10 mouse cellular contexts compared by ENCODE assay signal in the genomic region with DNA sequence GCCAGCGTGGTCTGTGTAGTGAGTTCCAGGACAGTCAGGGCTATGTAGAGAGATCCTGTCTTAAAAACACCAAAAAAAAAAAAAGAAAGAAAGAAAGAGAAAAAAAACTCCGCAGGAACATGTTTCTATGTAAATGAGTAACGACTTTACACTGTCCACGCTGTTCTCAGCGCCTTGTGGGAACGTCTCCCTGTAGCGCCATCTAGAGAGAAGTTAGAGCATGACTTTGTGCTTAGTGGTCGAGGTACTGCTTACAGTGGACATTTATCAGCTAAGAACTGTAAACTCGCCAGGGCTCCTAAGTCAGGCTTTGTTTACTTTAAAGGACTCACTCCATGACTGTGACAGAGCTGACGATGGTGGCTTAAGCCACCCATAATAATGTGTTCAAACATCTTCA. TPM values are rescaled to one million over a fixed set of nuclear protein-coding genes. Genes with fewer than 3 reads are reported as not detected.
DNase-seq lines count a peak whose midpoint lies in the region; ATAC-seq and TF ChIP-seq lines count a peak whose summit lies in the region.
"Had no signal": no experiment of that assay in that cellular context is flagged by ENCODE, and none has a peak within 500 bp of the region (broad histone marks: within the 10 kb centered on the region; RNA-seq: fewer than 3 reads in every experiment).

No protein-coding gene starts in this region.

- WGBS in kidney, embryonic 15.5 days = 77% methylated on average over 10 of the region's 10 CpGs

- no peak for ATAC-seq in kidney, embryonic 15.5 days (replicated peaks; ENCODE audit: low FRiP score)

- peak; percentile 50 for DNase-seq in embryo, embryonic 10 days (ENCODE audit: low spot score)
- DNase-seq in embryo, embryonic 10.5 days (ENCODE audit: low spot score) = no peak
- peak; percentile 20 for DNase-seq in kidney, postnatal 14 days
- DNase-seq in 416B (ENCODE audit: low read depth) = peak; percentile 52
- no peak for DNase-seq in cerebellum, adult 9-11 months
- no peak for DNase-seq in yolk sac, embryonic 10.5 days (ENCODE audit: low spot score)
- DNase-seq: heart, postnatal 10 days had no signal

- no peak overlapping the region for H3K4me3 ChIP-seq in kidney, embryonic 15.5 days (replicated peaks)
- H3K4me3 ChIP-seq in cortical plate, adult 2 months (ENCODE audit: insufficient read depth, low read length) = no peak overlapping the region
- H3K4me3 ChIP-seq: megakaryocyte, embryonic 14.5 days had no signal

- H3K27me3 ChIP-seq in kidney, embryonic 15.5 days = no peaks in the 10 kb centered on the region
- H3K27me3 ChIP-seq: megakaryocyte, embryonic 14.5 days had no signal

- no peaks in the 10 kb centered on the region for H3K9me3 ChIP-seq in kidney, embryonic 15.5 days (replicated peaks)
- H3K9me3 ChIP-seq: megakaryocyte, embryonic 14.5 days had no signal

- H3K36me3 ChIP-seq in kidney, embryonic 15.5 days = peaks cover 96% of the 10 kb centered on the region

- peak; percentile 15; the same call in 1 of the 2 replicates for TF ChIP-seq CTCF in cortical plate, adult 2 months (IDR thresholded peaks at IDR 0.05; ENCODE audit: extremely low read depth, insufficient read depth, low read length)

- H3K4me2 ChIP-seq in kidney, embryonic 15.5 days = no peak overlapping the region

- no peaks in the 10 kb centered on the region for H3K4me1 ChIP-seq in kidney, embryonic 15.5 days
- H3K4me1 ChIP-seq in cortical plate, adult 2 months (ENCODE audit: control insufficient read depth, insufficient read depth, low read length) = peaks cover 2% of the 10 kb centered on the region; the same call in 1 of the 2 replicates
- H3K4me1 ChIP-seq: megakaryocyte, embryonic 14.5 days had no signal

- H3K9ac ChIP-seq in kidney, embryonic 15.5 days = no peak overlapping the region

- TF ChIP-seq POLR2A in cortical plate, adult 2 months (IDR thresholded peaks at IDR 0.05; ENCODE audit: extremely low read depth, insufficient read depth, low read length) = no peak

- no peak overlapping the region for H3K27ac ChIP-seq in kidney, embryonic 15.5 days
- no peak overlapping the region for H3K27ac ChIP-seq in cortical plate, adult 2 months (ENCODE audit: insufficient read depth, low read length)

RNA-seq across cellular contexts. Expression of gene Bpnt1, which starts 14.2 kb away (rescaled TPM):
- polyA plus RNA-seq in kidney, embryonic 15.5 days (2015; fragmentation: Nextera tagmentation; extraction: Ambion mirVana) = 53.2 and 54.3 TPM in 2 replicates
- 80.6 and 84.8 TPM in 2 replicates for polyA plus RNA-seq in cortical plate, adult 2 months (2012; rRNA removed)

RNA-seq across cellular contexts. Expression of gene Eprs, which starts 16.7 kb away (rescaled TPM):
- 142 and 160 TPM in 2 replicates for polyA plus RNA-seq in kidney, embryonic 15.5 days (2015; fragmentation: Nextera tagmentation; extraction: Ambion mirVana)
- polyA plus RNA-seq in cortical plate, adult 2 months (2012; rRNA removed) = 29.2 and 29.4 TPM in 2 replicates

RNA-seq across cellular contexts. Expression of gene Iars2, which starts 17.0 kb away (rescaled TPM):
- polyA plus RNA-seq in kidney, embryonic 15.5 days (2015; fragmentation: Nextera tagmentation; extraction: Ambion mirVana) = 30.4 and 32.7 TPM in 2 replicates
- polyA plus RNA-seq in cortical plate, adult 2 months (2012; rRNA removed) = 23.7 and 26.1 TPM in 2 replicates

Comparison
In these comparisons a context has a peak if more than half of its experiments do, and no peak if none do; other contexts are left out.
1. DNase-seq: peak in embryo, embryonic 10 days (single experiment), kidney, postnatal 14 days (single experiment) and 416B (single experiment); none in embryo, embryonic 10.5 days (single experiment), cerebellum, adult 9-11 months (single experiment) and yolk sac, embryonic 10.5 days (single experiment).